Mouse (Mus musculus) ES-E14 (cell line): ENCODE results near the gene Acox2. TPM values are rescaled to one million over a fixed set of nuclear protein-coding genes. Genes with fewer than 3 reads are reported as not detected.

Source experiments
- DNase-seq: peaks from one replicate; pipeline ENCODE4 v3.0.0-alpha.2; 2013; ENCODE audit warnings: low read depth, low spot score
- H3K27ac ChIP-seq: 2 replicates; pipeline ENCODE4 v1.5.1; 2012; ENCODE audit warnings: low read depth, mild to moderate bottlenecking, low read length, moderate library complexity, mixed read lengths; ENCODE audit not compliant: poor library complexity, insufficient read depth, severe bottlenecking
- H3K36me3 ChIP-seq: 2 replicates; pipeline ENCODE4 v1.6.1; 2012; ENCODE audit warnings: mild to moderate bottlenecking, low read length, moderate library complexity, mixed read lengths; ENCODE audit not compliant: control insufficient read depth, poor library complexity, insufficient read depth, severe bottlenecking
- H3K4me1 ChIP-seq, 2 experiments: fragments of 150-350 bp in 1 of 2; sonication (generic) in 1 of 2; 2 replicates each; pipeline ENCODE4 v1.6.1; 2012; ENCODE audit warnings: low read length in 2 of 2, mild to moderate bottlenecking in 1 of 2, mixed read lengths in 1 of 2; ENCODE audit not compliant: control insufficient read depth in 2 of 2, insufficient read depth in 2 of 2, poor library complexity in 1 of 2
- H3K4me3 ChIP-seq, 2 experiments: fragments of 150-350 bp in 1 of 2; sonication (generic) in 1 of 2; 2 replicates each; pipeline ENCODE4 v1.5.1; 2012; ENCODE audit warnings: low read length in 2 of 2, low read depth in 1 of 2, mild to moderate bottlenecking in 1 of 2, mixed read lengths in 1 of 2; ENCODE audit not compliant: insufficient read depth in 1 of 2, poor library complexity in 1 of 2, severe bottlenecking in 1 of 2
- H3K9ac ChIP-seq: 2 replicates; pipeline ENCODE4 v1.6.1; 2012; ENCODE audit warnings: low read depth, mild to moderate bottlenecking, low read length, mixed read lengths; ENCODE audit not compliant: poor library complexity, insufficient read depth, severe bottlenecking
- H3K9me3 ChIP-seq: fragments of 150-350 bp; sonication (generic); 2 replicates; pipeline ENCODE4 v1.6.1; 2012; ENCODE audit warnings: low read depth, mild to moderate bottlenecking, low read length; ENCODE audit not compliant: control insufficient read depth, insufficient read depth
- CHD2 ChIP-seq: IDR thresholded peaks from 2 replicates; pipeline ENCODE4 v1.6.1; 2014; ENCODE audit warnings: mild to moderate bottlenecking, low read depth, low read length, inconsistent platforms
- HCFC1 ChIP-seq: IDR thresholded peaks from 2 replicates; pipeline ENCODE4 v1.6.1; 2012; ENCODE audit warnings: low read length, inconsistent platforms, borderline replicate concordance; ENCODE audit not compliant: insufficient read depth
- MAFK ChIP-seq: IDR thresholded peaks from 2 replicates; pipeline ENCODE4 v1.6.1; 2014; ENCODE audit warnings: mild to moderate bottlenecking, low read depth, low read length, inconsistent platforms; ENCODE audit not compliant: insufficient read depth
- ZC3H11A ChIP-seq: IDR thresholded peaks from 2 replicates; pipeline ENCODE4 v1.6.1; 2012; ENCODE audit warnings: low read depth, mild to moderate bottlenecking, inconsistent platforms, low read length, borderline replicate concordance
- ZNF384 ChIP-seq: IDR thresholded peaks from 2 replicates; pipeline ENCODE4 v1.6.1; 2012; ENCODE audit warnings: low read depth, low read length, inconsistent platforms
- in situ Hi-C, 2 experiments: fragments of 600-800 bp; cut with MboI; formaldehyde crosslinking; loops; one replicate each; pipeline ENCODE4 v1.15.1; 2025; ENCODE audit warnings: low sequenced_read_pairs in 2 of 2, inconsistent platforms in 1 of 2; ENCODE audit not compliant: unreplicated experiment in 2 of 2
- total RNA-seq: library from RNA; depleted of rRNA; stranded (reverse); fragments of 300-350 nt; gene quantifications from 2 replicates; pipeline ENCODE4 v1.2.3, GENCODE M21; 2012

Gene Acox2
- total RNA-seq, 1 experiment: not detected

GRCm38 (mm10) chr14:8241816-8242215, 17.3 kb downstream of the Acox2 start:
- Histone ChIP-seq H3K9ac (no peak overlapping the region), H3K4me1 (no peaks in the 10 kb centered on the region), H3K36me3 (no peaks in the 10 kb centered on the region), H3K4me3 (no peak overlapping the region), H3K9me3 (no peaks in the 10 kb centered on the region), H3K27ac (no peak overlapping the region)
- no peak for TF ChIP-seq CHD2
- no peak for TF ChIP-seq ZC3H11A
- no peak for TF ChIP-seq MAFK
- in situ Hi-C loops: loop anchor here in 1 of 2 experiments (25.0 kb wide), 1 partner anchor 95 kb away; no protein-coding TSS in a partner anchor
- DNase-seq: no peak

DNA sequence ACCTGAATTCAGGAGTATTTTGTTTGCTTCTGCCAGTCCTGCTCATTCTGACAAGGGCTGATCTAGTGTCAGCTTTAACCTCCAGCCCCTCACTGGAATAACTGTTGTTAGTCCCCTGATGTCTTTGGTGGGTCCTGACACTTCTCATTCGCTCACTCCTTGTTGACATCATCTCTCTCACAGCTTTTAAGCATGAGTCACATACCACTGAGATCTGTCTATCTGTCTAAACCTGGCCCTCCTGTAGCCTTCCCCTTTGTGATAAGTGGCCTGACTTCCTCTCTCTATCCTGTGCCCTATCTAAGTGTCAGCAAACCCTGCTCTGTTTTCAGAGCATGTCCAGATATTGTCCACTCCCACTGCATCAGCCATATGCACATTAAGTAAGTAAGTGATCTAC, 25.9 kb downstream of the Acox2 start:
- Histone ChIP-seq H3K9ac (no peak overlapping the region), H3K4me1 (no peaks in the 10 kb centered on the region), H3K27ac (no peak overlapping the region), H3K9me3 (no peaks in the 10 kb centered on the region), H3K4me3 (no peak overlapping the region), H3K36me3 (no peaks in the 10 kb centered on the region)
- TF ChIP-seq MAFK: no peak
- no peak for TF ChIP-seq HCFC1
- TF ChIP-seq ZNF384: no peak
- no peak for TF ChIP-seq ZC3H11A
- no peak for TF ChIP-seq CHD2
- DNase-seq: no peak
- in situ Hi-C loops: loop anchor here in 1 of 2 experiments (25.0 kb wide), 1 partner anchor 104 kb away; no protein-coding TSS in a partner anchor

DNA sequence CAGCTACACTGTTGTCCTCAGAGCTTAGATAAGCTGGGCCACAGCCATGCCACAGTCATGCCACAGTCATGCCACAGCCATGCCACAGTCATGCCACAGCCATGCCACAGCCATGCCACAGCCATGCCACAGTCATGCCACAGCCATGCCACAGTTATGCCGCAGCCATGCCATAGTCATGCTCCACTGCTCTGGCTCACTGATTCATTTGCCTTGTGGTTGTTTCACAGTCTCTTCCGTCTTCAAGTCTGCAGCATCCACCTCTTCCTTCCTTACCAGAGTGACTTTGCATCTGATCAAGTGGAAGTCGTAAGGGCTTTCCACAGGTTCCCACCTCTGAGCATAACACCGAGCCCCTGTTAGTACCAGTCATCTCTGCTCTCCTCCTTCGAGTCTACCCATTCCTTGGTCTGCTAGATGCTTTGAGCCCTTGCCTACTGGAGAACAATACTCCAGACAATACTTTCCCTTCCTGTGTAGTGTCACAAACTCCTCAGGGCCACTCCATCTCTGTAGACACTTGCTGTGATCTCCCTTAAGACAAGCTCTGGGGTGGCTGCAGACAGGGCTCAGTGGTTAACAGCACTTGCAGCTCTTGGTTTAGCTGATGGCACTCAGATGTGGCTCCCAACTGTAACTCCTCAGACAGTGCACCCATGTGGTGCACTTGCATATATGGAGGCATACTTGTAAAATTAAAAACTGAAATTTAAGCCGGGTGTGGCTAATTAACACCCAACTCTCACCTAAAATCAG, 26.8 kb downstream of the Acox2 start:
- in situ Hi-C loops: loop anchor here in 1 of 2 experiments (25.0 kb wide), 1 partner anchor 105 kb away; no protein-coding TSS in a partner anchor
- H3K27ac ChIP-seq: no peak overlapping the region

DNA sequence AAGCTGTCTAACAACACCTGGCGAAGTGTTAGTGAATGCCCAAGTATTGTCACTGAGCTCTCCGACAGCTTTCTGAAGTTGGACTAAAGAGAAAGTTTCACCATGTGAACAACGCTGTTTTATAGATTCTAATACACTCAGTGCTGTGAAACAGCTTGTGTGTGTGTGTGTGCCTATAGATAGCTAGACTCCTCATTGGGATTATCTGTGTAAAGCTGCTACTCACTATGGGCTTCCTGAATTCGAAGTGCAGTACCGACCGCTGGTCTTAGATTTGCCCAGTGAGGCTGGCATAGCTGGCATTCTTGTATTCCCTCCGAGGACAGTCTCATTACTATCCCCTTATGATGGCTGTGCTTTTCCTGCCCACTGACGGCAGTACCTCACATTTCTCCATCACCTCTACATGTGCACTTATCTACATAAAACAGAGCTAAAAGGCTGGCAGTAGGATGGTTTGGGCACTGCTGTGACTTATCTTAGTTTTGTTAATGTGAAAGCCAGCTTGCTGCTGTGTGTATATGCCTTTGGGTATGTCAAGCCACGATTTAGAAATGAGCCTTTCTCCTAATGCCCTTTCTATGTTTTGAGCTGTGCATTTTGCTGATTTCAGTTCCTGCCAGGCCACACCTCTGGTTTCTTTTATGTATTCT, 29.7 kb downstream of the Acox2 start:
- Histone ChIP-seq H3K9me3 (no peaks in the 10 kb centered on the region), H3K4me3 (no peak overlapping the region), H3K36me3 (no peaks in the 10 kb centered on the region), H3K27ac (no peak overlapping the region), H3K9ac (no peak overlapping the region), H3K4me1 (0 out of 4 replicates have a peak, but pooled peaks cover 0 to 2% of the 10 kb centered on the region in 2 experiments)
- DNase-seq: no peak
- in situ Hi-C loops: loop anchor here in 1 of 2 experiments (25.0 kb wide), 1 partner anchor 108 kb away; no protein-coding TSS in a partner anchor
- no peak for TF ChIP-seq ZNF384

More for the DNA sequence above, 26.8 kb downstream of the Acox2 start:
- H3K4me3 ChIP-seq: no peak overlapping the region
- no peaks in the 10 kb centered on the region for H3K36me3 ChIP-seq
- no peaks in the 10 kb centered on the region for H3K9me3 ChIP-seq
- no peaks in the 10 kb centered on the region for H3K4me1 ChIP-seq
- TF ChIP-seq HCFC1 (no peak), ZNF384 (no peak), CHD2 (no peak), MAFK (no peak), ZC3H11A (no peak)
- DNase-seq: no peak
- H3K9ac ChIP-seq: no peak overlapping the region
